Comparison of ENCODE assay signal across 8 mouse cellular contexts in genomic region chr3:90242984-90243775, GRCm38 (mm10). TPM values are rescaled to one million over a fixed set of nuclear protein-coding genes. Genes with fewer than 3 reads are reported as not detected.
DNase-seq lines count a peak whose midpoint lies in the region; ATAC-seq lines count a peak whose summit lies in the region.

Creb3l4 (minus strand) TSS chr3:90243512.

- WGBS in forebrain, embryonic 10.5 days, result 2% methylated on average over 19 of the region's 19 CpGs
- WGBS in hindbrain, embryonic 13.5 days, result 4% methylated on average over 19 of the region's 19 CpGs
- WGBS in liver, embryonic 13.5 days (ENCODE audit: insufficient replicate concordance), result 17% methylated on average over 19 of the region's 19 CpGs
- 2% methylated on average over 19 of the region's 19 CpGs for WGBS in neural tube, embryonic 13.5 days

- H3K9ac ChIP-seq in hindbrain, embryonic 13.5 days, result peak within 1 kb of the TSS; percentile 64
- peak within 1 kb of the TSS; percentile 17; the same call in 1 of the 2 replicates for H3K9ac ChIP-seq in liver, embryonic 13.5 days
- peak within 1 kb of the TSS; percentile 58 for H3K9ac ChIP-seq in neural tube, embryonic 13.5 days

- H3K36me3 ChIP-seq in erythroblast, embryonic 14.5 days (ENCODE audit: control insufficient read depth), result no peaks in the 10 kb centered on the region
- no peaks in the 10 kb centered on the region for H3K36me3 ChIP-seq in forebrain, embryonic 10.5 days (replicated peaks)
- no peaks in the 10 kb centered on the region for H3K36me3 ChIP-seq in hindbrain, embryonic 13.5 days
- no peaks in the 10 kb centered on the region for H3K36me3 ChIP-seq in liver, embryonic 13.5 days
- no peaks in the 10 kb centered on the region for H3K36me3 ChIP-seq in neural tube, embryonic 13.5 days

- H3K27me3 ChIP-seq in erythroblast, embryonic 14.5 days (ENCODE audit: control insufficient read depth), result no peaks in the 10 kb centered on the region
- H3K27me3 ChIP-seq in forebrain, embryonic 10.5 days (ENCODE audit: poor library complexity, severe bottlenecking), result 0 out of 2 replicates have a peak, but pooled peaks cover 11% of the 10 kb centered on the region
- H3K27me3 ChIP-seq in hindbrain, embryonic 13.5 days, result no peaks in the 10 kb centered on the region
- no peaks in the 10 kb centered on the region for H3K27me3 ChIP-seq in liver, embryonic 13.5 days
- H3K27me3 ChIP-seq in neural tube, embryonic 13.5 days, result no peaks in the 10 kb centered on the region

- H3K4me3 ChIP-seq in erythroblast, embryonic 14.5 days (replicated peaks), result peak within 1 kb of the TSS; percentile 40
- peak within 1 kb of the TSS; percentile 55 for H3K4me3 ChIP-seq in forebrain, embryonic 10.5 days
- peak within 1 kb of the TSS; percentile 36 for H3K4me3 ChIP-seq in hindbrain, embryonic 13.5 days
- peak within 1 kb of the TSS; percentile 37 for H3K4me3 ChIP-seq in liver, embryonic 13.5 days (replicated peaks)
- H3K4me3 ChIP-seq in neural tube, embryonic 13.5 days, result peak within 1 kb of the TSS; percentile 37

- peaks cover 35% of the 10 kb centered on the region for H3K4me1 ChIP-seq in erythroblast, embryonic 14.5 days (ENCODE audit: control insufficient read depth)
- H3K4me1 ChIP-seq in forebrain, embryonic 10.5 days, result peaks cover 27% of the 10 kb centered on the region
- H3K4me1 ChIP-seq in hindbrain, embryonic 13.5 days (replicated peaks), result peaks cover 15% of the 10 kb centered on the region
- H3K4me1 ChIP-seq in liver, embryonic 13.5 days (replicated peaks), result peaks cover 35% of the 10 kb centered on the region
- H3K4me1 ChIP-seq in neural tube, embryonic 13.5 days (replicated peaks), result peaks cover 18% of the 10 kb centered on the region

- peak within 1 kb of the TSS; percentile 85 for H3K27ac ChIP-seq in forebrain, embryonic 10.5 days
- H3K27ac ChIP-seq in hindbrain, embryonic 13.5 days, result peak within 1 kb of the TSS; percentile 5; the same call in 1 of the 2 replicates
- H3K27ac ChIP-seq in liver, embryonic 13.5 days, result no peak within 1 kb of the TSS
- H3K27ac ChIP-seq in neural tube, embryonic 13.5 days (replicated peaks), result 0 out of 2 replicates have a peak within 1 kb of the TSS, but pooled peaks have one; percentile 24

- ATAC-seq in erythroblast, adult 5-6 weeks (replicated peaks; ENCODE audit: low FRiP score, poor library complexity, severe bottlenecking), result no peak
- ATAC-seq in hindbrain, embryonic 13.5 days (ENCODE audit: low FRiP score), result peak; percentile 56
- no peak for ATAC-seq in liver, embryonic 13.5 days (ENCODE audit: low read depth)
- ATAC-seq in neural tube, embryonic 13.5 days (ENCODE audit: low read depth), result peak; percentile 54

- peak; percentile 75 for DNase-seq in forebrain, embryonic 10.5 days (ENCODE audit: extremely low spot score, low spot score)
- DNase-seq in liver, embryonic 13.5 days, result no peak
- no peak for DNase-seq in thymus, adult 18-20 months
- DNase-seq in urinary bladder, adult 18-20 months (ENCODE audit: low spot score in 2 of 2), result no peak

- peak within 1 kb of the TSS; percentile 60 for H3K4me2 ChIP-seq in hindbrain, embryonic 13.5 days
- H3K4me2 ChIP-seq in liver, embryonic 13.5 days, result peak within 1 kb of the TSS; percentile 60
- H3K4me2 ChIP-seq in neural tube, embryonic 13.5 days, result peak within 1 kb of the TSS; percentile 70

- no peaks in the 10 kb centered on the region for H3K9me3 ChIP-seq in erythroblast, embryonic 14.5 days (ENCODE audit: control insufficient read depth, low read length)
- H3K9me3 ChIP-seq in forebrain, embryonic 10.5 days, result no peaks in the 10 kb centered on the region
- no peaks in the 10 kb centered on the region for H3K9me3 ChIP-seq in hindbrain, embryonic 13.5 days
- H3K9me3 ChIP-seq in liver, embryonic 13.5 days (replicated peaks), result no peaks in the 10 kb centered on the region
- no peaks in the 10 kb centered on the region for H3K9me3 ChIP-seq in neural tube, embryonic 13.5 days

RNA-seq across cellular contexts. Expression of gene Creb3l4, which starts in this region (rescaled TPM):
- not detected in 2 replicates for polyA plus RNA-seq in erythroblast, embryonic 14.5 days (2012)
- total RNA-seq in erythroblast, adult 5-6 weeks (2015; ENCODE audit: low replicate concordance), result not detected in 2 replicates
- not detected in 2 replicates for total RNA-seq in erythroblast, adult 5-6 weeks (2017; ENCODE audit: low replicate concordance)
- polyA plus RNA-seq in forebrain, embryonic 10.5 days (2016; fragmentation: Nextera tagmentation; extraction: Ambion mirVana), result 4.5 and 5.8 TPM in 2 replicates
- polyA plus RNA-seq in hindbrain, embryonic 13.5 days (2015; fragmentation: Nextera tagmentation; extraction: Ambion mirVana), result 3.0 TPM in 2 replicates
- polyA plus RNA-seq in liver, embryonic 13.5 days (2015; fragmentation: Nextera tagmentation; extraction: Ambion mirVana), result 0.36 and 0.41 TPM in 2 replicates
- polyA plus RNA-seq in neural tube, embryonic 13.5 days (2015; fragmentation: Nextera tagmentation; extraction: Ambion mirVana), result 3.3 and 3.5 TPM in 2 replicates

Comparison
In these comparisons a context has a peak if more than half of its experiments do, and no peak if none do; other contexts are left out.
1. ATAC-seq: peak in hindbrain, embryonic 13.5 days (single experiment) and neural tube, embryonic 13.5 days (single experiment); none in erythroblast, adult 5-6 weeks (single experiment) and liver, embryonic 13.5 days (single experiment).
2. Peak in every context shown above with its lines, with median percentiles within 50 percentile points of each other: H3K4me3 ChIP-seq, H3K4me2 ChIP-seq and H3K9ac ChIP-seq.